Mouse (Mus musculus) CH12.LX (cell line): Measurements from ENCODE around the gene 2310022B05Rik. TPM values are rescaled to one million over a fixed set of nuclear protein-coding genes. Genes with fewer than 3 reads are reported as not detected.

Experiments
- DNase-seq: peaks from one replicate; pipeline ENCODE4 v3.0.0-alpha.2; 2013; ENCODE audit errors: extremely low read depth
- H3K27ac ChIP-seq: 2 replicates; pipeline ENCODE4 v1.5.1; 2012; ENCODE audit warnings: low read depth, mild to moderate bottlenecking, control low read depth, moderate library complexity; ENCODE audit not compliant: insufficient read depth
- H3K27me3 ChIP-seq: replicated peaks from 2 replicates; pipeline ENCODE3; 2012; ENCODE audit warnings: inconsistent platforms
- H3K36me3 ChIP-seq, 2 experiments: replicated peaks in 1 of 2; 2 replicates each; pipeline versions ENCODE3 to v1.6.1; 2012; ENCODE audit warnings: inconsistent platforms in 1 of 2, low read length in 1 of 2, mild to moderate bottlenecking in 1 of 2, mixed read lengths in 1 of 2, moderate library complexity in 1 of 2; ENCODE audit not compliant: control insufficient read depth in 1 of 2, insufficient read depth in 1 of 2
- H3K4me1 ChIP-seq, 2 experiments: 2 replicates each; pipeline ENCODE4 v1.6.1; 2012; ENCODE audit warnings: inconsistent platforms in 1 of 2, moderate library complexity in 1 of 2; ENCODE audit not compliant: insufficient read depth in 2 of 2, control insufficient read depth in 1 of 2
- H3K4me2 ChIP-seq: 2 replicates; pipeline ENCODE4 v1.6.1; 2012; ENCODE audit warnings: low read depth, mild to moderate bottlenecking, control low read depth; ENCODE audit not compliant: poor library complexity, insufficient read depth, severe bottlenecking
- H3K4me3 ChIP-seq, 3 experiments: fragments of 150-350 bp in 1 of 3; sonication (generic) in 1 of 3; replicated peaks in 1 of 3; 2 replicates each; pipeline versions ENCODE3 to v1.5.1; 2011 to 2012; ENCODE audit warnings: low read depth in 2 of 3, low read length in 2 of 3, mild to moderate bottlenecking in 2 of 3, moderate library complexity in 2 of 3, control low read depth in 1 of 3, improper control_type of control experiment in 1 of 3, inconsistent platforms in 1 of 3, mixed read lengths in 1 of 3; ENCODE audit not compliant: poor library complexity in 1 of 3
- H3K79me2 ChIP-seq: replicated peaks from 2 replicates; pipeline ENCODE4 v1.6.1; 2012; ENCODE audit warnings: mild to moderate bottlenecking, moderate library complexity; ENCODE audit not compliant: control insufficient read depth, poor library complexity, insufficient read depth, severe bottlenecking; ENCODE audit errors: extremely low read depth
- H3K9ac ChIP-seq: 2 replicates; pipeline ENCODE4 v1.6.1; 2012; ENCODE audit warnings: low read depth, mild to moderate bottlenecking, control low read depth, moderate library complexity; ENCODE audit not compliant: insufficient read depth
- H3K9me3 ChIP-seq: replicated peaks from 2 replicates; pipeline ENCODE3; 2012; ENCODE audit warnings: low read length, inconsistent platforms, mixed read lengths
- CHD1 ChIP-seq: IDR thresholded peaks from 2 replicates; pipeline ENCODE4 v1.6.1; 2012; ENCODE audit warnings: low read depth, low read length, improper control_type of control experiment, inconsistent platforms
- E2F4 ChIP-seq: IDR thresholded peaks from 2 replicates; pipeline ENCODE4 v1.6.1; 2011; ENCODE audit warnings: low read depth, low read length, improper control_type of control experiment; ENCODE audit not compliant: insufficient replicate concordance
- ETS1 ChIP-seq: conservative IDR thresholded peaks from 2 replicates; pipeline ENCODE4 v1.6.1; 2012; ENCODE audit warnings: low read depth, mild to moderate bottlenecking, inconsistent platforms, low read length, improper control_type of control experiment, moderate library complexity
- HCFC1 ChIP-seq: IDR thresholded peaks from 2 replicates; pipeline ENCODE4 v1.6.1; 2012; ENCODE audit warnings: low read depth, mild to moderate bottlenecking, inconsistent platforms, low read length, improper control_type of control experiment
- JUN ChIP-seq: IDR thresholded peaks from 2 replicates; pipeline ENCODE4 v1.6.1; 2011; ENCODE audit warnings: low read depth, mild to moderate bottlenecking, low read length, improper control_type of control experiment, moderate library complexity; ENCODE audit not compliant: insufficient read depth
- JUND ChIP-seq: conservative IDR thresholded peaks from 2 replicates; pipeline ENCODE4 v1.6.1; 2011; ENCODE audit warnings: low read depth, low read length, improper control_type of control experiment
- MAX ChIP-seq: IDR thresholded peaks from 2 replicates; pipeline ENCODE4 v1.6.1; 2011; ENCODE audit warnings: low read length, improper control_type of control experiment
- MAZ ChIP-seq: IDR thresholded peaks from 2 replicates; pipeline ENCODE4 v1.6.1; 2012; ENCODE audit warnings: low read depth, mild to moderate bottlenecking, inconsistent platforms, low read length, improper control_type of control experiment, moderate library complexity
- PAX5 ChIP-seq: IDR thresholded peaks from 2 replicates; pipeline ENCODE4 v1.6.1; 2012; ENCODE audit warnings: low read length, inconsistent platforms, mixed read lengths
- POLR2AphosphoS2 ChIP-seq: IDR thresholded peaks from 2 replicates; pipeline ENCODE4 v1.6.1; 2011; ENCODE audit warnings: low read depth, low read length, improper control_type of control experiment
- RAD21 ChIP-seq: IDR thresholded peaks from 2 replicates; pipeline ENCODE4 v1.6.1; 2011; ENCODE audit warnings: low read depth, mild to moderate bottlenecking, low read length, improper control_type of control experiment, moderate library complexity
- SIN3A ChIP-seq: IDR thresholded peaks from 2 replicates; pipeline ENCODE4 v1.6.1; 2012; ENCODE audit warnings: low read length, improper control_type of control experiment, inconsistent platforms
- ZC3H11A ChIP-seq: IDR thresholded peaks from 2 replicates; pipeline ENCODE4 v1.6.1; 2012; ENCODE audit warnings: low read depth, mild to moderate bottlenecking, inconsistent platforms, low read length, improper control_type of control experiment
- ZKSCAN1 ChIP-seq: IDR thresholded peaks from 2 replicates; pipeline ENCODE4 v1.6.1; 2012; ENCODE audit warnings: low read depth, inconsistent platforms, low read length, improper control_type of control experiment, borderline replicate concordance
- dilution Hi-C: fragments of 300-500 bp; cut with MboI; formaldehyde crosslinking; loops from 2 replicates; pipeline ENCODE4 v1.14.3; 2020; ENCODE audit warnings: low sequenced_read_pairs; ENCODE audit not compliant: extremely low pct_unique_long_range_greater_than_20kb, extremely low pct_ligation_motif_present
- in situ Hi-C: fragments of 300-500 bp; cut with MboI; formaldehyde crosslinking; loops from 3 replicates; pipeline ENCODE4 v1.14.3; 2019; ENCODE audit warnings: low sequenced_read_pairs, low pct_ligation_motif_present, low pct_unique_long_range_greater_than_20kb, mixed read lengths
- polyA plus RNA-seq: library from polyadenylated mRNA; unstranded; fragments of >175 nt; gene quantifications from 2 replicates; pipeline ENCODE4 v1.2.1, GENCODE M21; 2012; ENCODE audit warnings: low read depth; ENCODE audit not compliant: insufficient read length
- total RNA-seq, 2 experiments: library from RNA; depleted of rRNA; stranded (reverse); fragments of 300-350 nt in 1 of 2; fragments of >200 nt in 1 of 2; gene quantifications; 2 replicates each; pipeline ENCODE4 v1.2.3; 2012 to 2014

2310022B05Rik gene
- total and polyA plus RNA-seq, 3 experiments: 3.2 to 7.1 (median 5.7) TPM

DNA sequence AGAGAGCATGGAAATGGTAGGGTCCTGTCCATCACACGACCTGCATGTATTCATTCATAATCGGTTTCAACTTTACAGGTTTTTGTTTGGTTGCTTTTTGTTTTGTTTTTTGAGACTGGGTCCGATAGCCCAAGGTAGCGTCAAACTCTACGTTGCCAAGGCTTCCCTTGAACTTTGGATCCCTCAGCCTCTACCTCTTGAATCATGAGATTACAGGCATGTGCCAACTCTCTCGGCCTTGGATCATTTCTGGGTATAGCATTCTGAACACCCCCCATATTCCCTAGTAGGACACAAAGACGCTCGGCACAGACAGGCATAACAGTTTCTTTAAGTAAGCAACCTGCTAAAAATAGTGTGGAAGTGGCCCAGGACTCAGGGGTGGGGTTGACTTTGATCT, 21.6 kb downstream of the 2310022B05Rik start:
- Histone ChIP-seq H3K4me3 (no peak overlapping the region), H3K9ac (no peak overlapping the region), H3K4me1 (0 out of 4 replicates have a peak, but pooled peaks cover 0 to 5% of the 10 kb centered on the region in 2 experiments), H3K9me3 (no peaks in the 10 kb centered on the region), H3K36me3 (peaks cover 3 to 47% of the 10 kb centered on the region in 2 experiments), H3K4me2 (no peak overlapping the region), H3K27me3 (no peaks in the 10 kb centered on the region)
- dilution Hi-C loops: no loop called here
- no peak for DNase-seq
- TF ChIP-seq ZC3H11A (no peak), MAZ (no peak), SIN3A (no peak), PAX5 (no peak), MAX (no peak), ZKSCAN1 (no peak), CHD1 (no peak), JUND (no peak), JUN (no peak), HCFC1 (no peak), ETS1 (no peak), E2F4 (no peak), POLR2AphosphoS2 (no peak)
- TF ChIP-seq, all 38 proteins: peak for 0
- Histone ChIP-seq H3K27ac (no peak overlapping the region), H3K79me2 (no peaks in the 10 kb centered on the region)
- in situ Hi-C loops: no loop called here

DNA sequence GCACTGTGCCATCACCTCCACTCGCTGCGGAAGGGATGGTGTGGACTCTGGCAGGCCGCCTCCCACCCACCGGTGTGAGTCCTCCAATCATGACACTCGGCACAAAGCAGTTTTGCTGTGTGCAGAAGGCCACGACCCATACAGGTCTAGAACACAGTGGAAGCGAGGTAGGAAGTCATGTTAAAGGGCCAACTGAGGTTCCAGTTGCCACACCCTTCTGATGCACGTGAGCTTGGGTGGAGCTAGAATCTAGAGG, 28.0 kb downstream of the 2310022B05Rik start:
- DNase-seq: no peak
- H3K36me3 ChIP-seq: peaks cover 3 to 45% of the 10 kb centered on the region in 2 experiments
- in situ Hi-C loops: no loop called here
- no peak overlapping the region for H3K4me2 ChIP-seq
- H3K4me3 ChIP-seq: no peak overlapping the region
- dilution Hi-C loops: no loop called here
- no peaks in the 10 kb centered on the region for H3K9me3 ChIP-seq
- H3K79me2 ChIP-seq: no peaks in the 10 kb centered on the region
- H3K27me3 ChIP-seq: peaks cover 2% of the 10 kb centered on the region
- peaks cover 3 to 9% of the 10 kb centered on the region in 2 experiments; a peak in 3 of 4 replicates for H3K4me1 ChIP-seq
- H3K27ac ChIP-seq: no peak overlapping the region
- H3K9ac ChIP-seq: no peak overlapping the region
- no peak for TF ChIP-seq RAD21
